ENCODE assay signal across 17 mouse cellular contexts in genomic region chr12:89933630-89934029, GRCm38 (mm10).
DNase-seq lines count a peak whose midpoint lies in the region; ATAC-seq and TF ChIP-seq lines count a peak whose summit lies in the region.
"Had no signal": no experiment of that assay in that cellular context is flagged by ENCODE, and none has a peak within 500 bp of the region (broad histone marks: within the 10 kb centered on the region; RNA-seq: fewer than 3 reads in every experiment).

No protein-coding gene starts in this region.

- no peak overlapping the region for H3K4me2 ChIP-seq in limb, embryonic 14.5 days (replicated peaks; ENCODE audit: low read depth, low read length, severe bottlenecking)
- H3K4me2 ChIP-seq: heart, embryonic 12.5 days; hindbrain, embryonic 15.5 days had no signal

- H3K9ac ChIP-seq in limb, embryonic 14.5 days (ENCODE audit: low read depth, low read length, severe bottlenecking), result no peak overlapping the region
- H3K9ac ChIP-seq: heart, embryonic 12.5 days; hindbrain, embryonic 15.5 days; liver, embryonic 14.5 days had no signal

- H3K4me1 ChIP-seq in limb, embryonic 14.5 days (ENCODE audit: control insufficient read depth, insufficient read depth, low read length), result no peaks in the 10 kb centered on the region
- no peaks in the 10 kb centered on the region for H3K4me1 ChIP-seq in limb, embryonic 10.5 days
- H3K4me1 ChIP-seq: heart, embryonic 12.5 days; hindbrain, embryonic 15.5 days had no signal

- no peak overlapping the region for H3K27ac ChIP-seq in limb, embryonic 14.5 days (replicated peaks; ENCODE audit: low read depth, low read length)
- no peak overlapping the region for H3K27ac ChIP-seq in limb, embryonic 10.5 days
- H3K27ac ChIP-seq: hindbrain, embryonic 15.5 days; liver, embryonic 14.5 days had no signal

- peak; percentile 36 to 49 for DNase-seq in frontal cortex, postnatal 36 days (ENCODE audit: low spot score in 2 of 2)
- DNase-seq in frontal cortex, postnatal 10 days (ENCODE audit: low spot score in 2 of 2), result no peak
- peak; percentile 41 for DNase-seq in limb, embryonic 14.5 days (ENCODE audit: low spot score)
- no peak for DNase-seq in limb, embryonic 10.5 days (ENCODE audit: low spot score)
- DNase-seq in right cerebral cortex, adult 18-20 months, result peak; percentile 30
- peak; percentile 11 for DNase-seq in right cerebral cortex, postnatal 25 days
- DNase-seq in urinary bladder, postnatal 4 days (ENCODE audit: low spot score in 2 of 2), result no peak
- DNase-seq: adrenal gland, postnatal 36 days; heart, postnatal 36 days; kidney, adult 11 months; kidney, postnatal 14 days; lung, postnatal 14 days; spleen, adult 18-20 months had no signal

- TF ChIP-seq POLR2A in limb, embryonic 14.5 days (IDR thresholded peaks at IDR 0.05; ENCODE audit: borderline replicate concordance, extremely low read depth, insufficient read depth, insufficient read length), result no peak

- no peaks in the 10 kb centered on the region for H3K36me3 ChIP-seq in limb, embryonic 14.5 days (ENCODE audit: control insufficient read depth, insufficient read depth, low read length)
- no peaks in the 10 kb centered on the region for H3K36me3 ChIP-seq in limb, embryonic 10.5 days
- H3K36me3 ChIP-seq: heart, embryonic 12.5 days; hindbrain, embryonic 15.5 days had no signal

- no peak for ATAC-seq in limb, embryonic 14.5 days (ENCODE audit: low FRiP score, low read depth)

- no peaks in the 10 kb centered on the region for H3K9me3 ChIP-seq in limb, embryonic 14.5 days (ENCODE audit: control insufficient read depth, low read length)
- H3K9me3 ChIP-seq in limb, embryonic 10.5 days (replicated peaks), result no peaks in the 10 kb centered on the region
- H3K9me3 ChIP-seq: heart, embryonic 12.5 days; hindbrain, embryonic 15.5 days had no signal

- WGBS in limb, embryonic 14.5 days, result 64% methylated on average over 5 of the region's 5 CpGs
- WGBS in limb, embryonic 10.5 days, result 92% methylated on average over 5 of the region's 5 CpGs

- H3K27me3 ChIP-seq in limb, embryonic 14.5 days (ENCODE audit: control insufficient read depth, insufficient read depth, low read length), result no peaks in the 10 kb centered on the region
- no peaks in the 10 kb centered on the region for H3K27me3 ChIP-seq in limb, embryonic 10.5 days (ENCODE audit: low read depth, poor library complexity, severe bottlenecking)
- H3K27me3 ChIP-seq: heart, embryonic 12.5 days; hindbrain, embryonic 15.5 days had no signal

- no peak overlapping the region for H3K4me3 ChIP-seq in limb, embryonic 14.5 days (replicated peaks; ENCODE audit: low read length)
- H3K4me3 ChIP-seq in limb, embryonic 10.5 days, result no peak overlapping the region
- H3K4me3 ChIP-seq: erythroblast, embryonic 14.5 days; heart, embryonic 12.5 days; hindbrain, embryonic 15.5 days had no signal

Comparison
In these comparisons a context has a peak if more than half of its experiments do, and no peak if none do; other contexts are left out.
1. DNase-seq: peak in frontal cortex, postnatal 36 days (2 of 2), limb, embryonic 14.5 days (single experiment), right cerebral cortex, adult 18-20 months (single experiment) and right cerebral cortex, postnatal 25 days (single experiment); none in frontal cortex, postnatal 10 days (0 of 2), limb, embryonic 10.5 days (single experiment) and urinary bladder, postnatal 4 days (0 of 2).